Mouse (Mus musculus): Measurements from ENCODE around the gene Smagp.

GRCm38 (mm10) chr15:100598883-100599275, 37.9 kb downstream of the Smagp start:
- TF ChIP-seq CTCF (IDR thresholded peaks at IDR 0.05; ENCODE audit: insufficient read depth, low read depth, low read length) (no peak), POLR2A (IDR thresholded peaks at IDR 0.05; ENCODE audit: insufficient read depth, low read depth, low read length) (no peak)

Data from olfactory bulb, adult 2 months (tissue).